Mouse (Mus musculus) olfactory bulb, adult 2 months (tissue): ENCODE measurements around the gene Gm2174. TPM values are rescaled to one million over a fixed set of nuclear protein-coding genes. Genes with fewer than 3 reads are reported as not detected.

Experiments
- H3K27ac ChIP-seq: fragments of 200-500 bp; 2 replicates; pipeline ENCODE4 v1.5.1; 2012; ENCODE audit warnings: low read depth, low read length; ENCODE audit not compliant: insufficient read depth
- H3K4me1 ChIP-seq: fragments of 200-500 bp; 2 replicates; pipeline ENCODE4 v1.6.1; 2012; ENCODE audit warnings: low read length; ENCODE audit not compliant: control insufficient read depth, insufficient read depth
- H3K4me3 ChIP-seq: fragments of 200-500 bp; 2 replicates; pipeline ENCODE4 v1.5.1; 2012; ENCODE audit warnings: mild to moderate bottlenecking, low read depth, low read length, moderate library complexity; ENCODE audit not compliant: insufficient read depth
- CTCF ChIP-seq: fragments of 200-500 bp; IDR thresholded peaks from 2 replicates; pipeline ENCODE4 v1.5.1; 2012; ENCODE audit warnings: low read depth, mild to moderate bottlenecking, low read length, moderate library complexity; ENCODE audit not compliant: insufficient read depth
- POLR2A ChIP-seq: fragments of 200-500 bp; IDR thresholded peaks from 2 replicates; pipeline ENCODE4 v1.6.1; 2012; ENCODE audit warnings: mild to moderate bottlenecking, low read depth, low read length, moderate library complexity; ENCODE audit not compliant: insufficient read depth
- WGBS: fragments of 180-500 bp; shearing (Covaris S2); methylation state at CpG from one replicate; pipeline ENCODE4 v1.1.7; 2018; 5-methylcytosine and 5-hydroxymethylcytosine counted together
- polyA plus RNA-seq: library from polyadenylated mRNA; stranded (reverse); fragments of >200 nt; gene quantifications from 2 replicates; pipeline ENCODE4 v1.2.4, GENCODE M21; 2012; ENCODE audit warnings: low replicate concordance; ENCODE audit not compliant: missing spikeins, insufficient read depth, insufficient read length

The Gm2174 gene
- not detected in 2 replicates for polyA plus RNA-seq

DNA sequence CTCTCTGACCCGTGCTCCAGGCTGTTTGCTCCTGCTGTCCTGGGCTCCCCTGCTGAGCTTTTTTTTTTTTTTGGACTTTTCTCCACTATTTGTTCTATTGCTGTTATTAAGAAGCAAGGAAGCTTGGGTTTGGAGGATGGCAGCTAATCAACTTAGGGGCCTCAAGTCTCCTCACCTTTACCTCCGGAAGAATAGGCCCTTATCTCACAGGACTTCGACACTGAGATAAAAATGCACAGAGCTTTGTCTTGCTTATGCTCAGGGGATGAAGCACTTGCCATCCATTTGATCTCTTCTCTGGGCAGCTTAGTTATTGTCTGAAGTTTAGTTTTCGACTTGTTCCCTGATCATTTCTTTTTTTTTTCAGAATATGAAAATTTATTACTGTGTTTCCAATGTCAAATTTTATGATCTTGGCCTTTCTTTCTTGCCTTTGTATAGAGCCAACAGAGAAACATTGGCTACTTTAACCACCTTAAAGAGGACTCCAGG lies at the start of gene Gm2174:
TSS of gene Gm2174 (plus strand) at position 442 of the 492 bp plus-strand sequence.
- TF ChIP-seq CTCF, result no peak
- TF ChIP-seq POLR2A, result no peak

DNA sequence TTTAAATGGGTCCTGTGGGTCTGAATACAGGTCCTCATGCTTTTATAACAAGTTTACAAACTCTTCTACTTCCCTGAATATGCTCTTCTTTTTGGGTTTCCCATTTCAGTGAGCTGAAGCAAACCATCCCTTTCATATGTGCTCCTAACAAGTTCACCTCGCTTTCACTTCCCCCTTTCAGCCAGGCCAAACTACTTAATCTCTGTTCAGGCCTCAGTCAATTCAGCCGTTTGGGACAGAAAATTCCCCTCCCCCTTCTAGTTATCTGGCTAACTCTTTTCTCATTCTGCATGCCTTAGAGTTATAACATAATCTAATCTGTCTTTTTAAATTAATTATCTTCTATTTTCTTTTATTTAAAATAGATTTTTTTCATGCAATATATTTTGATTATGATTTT lies 43.1 kb upstream of the Gm2174 start:
- WGBS, result 35% methylated on average over 2 of the region's 2 CpGs
- Histone ChIP-seq H3K4me3 (no peak overlapping the region), H3K27ac (no peak overlapping the region), H3K4me1 (no peaks in the 10 kb centered on the region)
- TF ChIP-seq CTCF, result no peak
- TF ChIP-seq POLR2A, result no peak

More for the DNA sequence above, at the start of gene Gm2174:
- WGBS, result 87% methylated on average over 4 of the region's 4 CpGs
- Histone ChIP-seq H3K4me3 (no peak within 1 kb of the TSS), H3K4me1 (no peaks in the 10 kb centered on the region), H3K27ac (no peak within 1 kb of the TSS)

DNA sequence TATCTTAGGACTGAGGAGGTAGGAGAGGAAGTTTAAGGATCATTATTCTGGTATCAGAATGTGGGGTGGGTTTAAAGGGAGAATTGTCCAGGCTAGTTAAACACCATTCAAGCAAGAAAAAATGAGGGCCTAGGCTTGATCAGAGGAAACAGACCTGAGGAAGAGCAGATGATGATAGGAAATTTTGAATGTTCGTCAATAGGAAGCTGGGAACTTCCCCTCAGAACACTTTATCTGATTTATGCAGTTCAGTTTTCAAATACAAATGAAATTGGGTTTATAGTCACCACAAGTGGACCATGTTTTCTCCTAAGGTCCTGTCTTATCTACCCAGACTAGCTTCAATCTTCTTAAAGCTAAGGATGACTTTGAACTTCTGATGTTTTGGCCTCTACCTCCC lies 42.3 kb upstream of the Gm2174 start:
- Histone ChIP-seq H3K4me3 (no peak overlapping the region), H3K27ac (no peak overlapping the region), H3K4me1 (no peaks in the 10 kb centered on the region)
- 74% methylated on average over 1 of the region's 1 CpGs for WGBS
- TF ChIP-seq CTCF, result no peak
- TF ChIP-seq POLR2A, result no peak

GRCm38 (mm10) chrX:56406128-56406527 lies 41.6 kb upstream of the Gm2174 start:
- no peak for TF ChIP-seq POLR2A
- no peak for TF ChIP-seq CTCF
- H3K27ac ChIP-seq, result no peak overlapping the region
- H3K4me1 ChIP-seq, result no peaks in the 10 kb centered on the region
- WGBS, result 45% methylated on average over 5 of the region's 5 CpGs
- no peak overlapping the region for H3K4me3 ChIP-seq

GRCm38 (mm10) chrX:56416277-56416676 lies 31.5 kb upstream of the Gm2174 start:
- no peak overlapping the region for H3K4me3 ChIP-seq
- no peaks in the 10 kb centered on the region for H3K4me1 ChIP-seq
- no peak for TF ChIP-seq CTCF
- TF ChIP-seq POLR2A, result no peak
- 72% methylated on average over 3 of the region's 3 CpGs for WGBS
- no peak overlapping the region for H3K27ac ChIP-seq

GRCm38 (mm10) chrX:56417541-56417940 lies 30.2 kb upstream of the Gm2174 start:
- H3K4me3 ChIP-seq, result no peak overlapping the region
- H3K4me1 ChIP-seq, result no peaks in the 10 kb centered on the region
- TF ChIP-seq POLR2A, result no peak
- TF ChIP-seq CTCF, result no peak
- WGBS, result 77% methylated on average over 4 of the region's 4 CpGs
- H3K27ac ChIP-seq, result no peak overlapping the region

DNA sequence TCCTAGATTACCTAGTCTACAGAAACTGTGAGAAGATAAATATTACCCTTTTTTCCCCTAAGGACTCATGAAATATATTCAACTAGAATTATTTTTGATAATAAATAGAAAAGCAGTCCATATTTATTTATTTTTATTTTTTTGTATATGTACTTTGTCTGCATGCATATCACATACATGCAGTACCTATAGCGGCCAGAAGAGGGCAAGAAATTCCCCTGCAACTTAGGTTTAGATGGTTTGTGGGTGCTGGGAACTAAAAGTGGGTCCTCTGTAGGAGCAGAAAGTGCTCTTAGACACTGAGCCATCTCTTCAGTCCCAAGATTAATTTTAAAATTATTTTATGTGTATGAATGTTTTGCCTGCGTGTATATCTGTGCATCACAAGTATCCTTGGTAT lies 17.2 kb upstream of the Gm2174 start:
- Histone ChIP-seq H3K4me3 (no peak overlapping the region), H3K4me1 (no peaks in the 10 kb centered on the region), H3K27ac (no peak overlapping the region)
- 45% methylated on average over 2 of the region's 2 CpGs for WGBS
- TF ChIP-seq CTCF (no peak), POLR2A (no peak)

DNA sequence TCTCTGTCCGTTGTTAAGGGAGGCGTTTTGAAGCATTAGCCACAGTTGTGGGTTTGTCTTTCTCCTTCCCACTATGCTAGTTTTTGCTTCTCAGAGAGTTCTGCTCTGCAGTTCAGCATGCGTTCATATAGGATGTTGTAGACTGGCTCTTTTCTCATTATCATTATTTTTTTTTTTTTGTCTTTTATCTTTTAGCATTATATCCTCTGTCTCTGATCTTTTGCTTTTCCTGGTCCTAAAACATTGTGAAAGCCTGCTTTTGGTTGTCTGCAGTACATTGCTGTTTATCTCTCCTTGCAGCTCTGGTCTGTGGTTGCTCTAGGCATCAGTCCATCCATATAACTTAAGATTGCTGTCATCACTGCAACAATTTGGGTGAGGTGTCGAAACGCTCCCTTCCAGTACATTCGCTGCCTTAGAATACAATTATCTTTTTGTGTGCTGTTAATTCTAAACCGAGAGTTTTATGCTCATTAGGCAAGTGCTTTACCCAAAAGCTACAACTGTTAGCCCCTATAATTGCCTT lies 11.9 kb upstream of the Gm2174 start:
- 48% methylated on average over 7 of the region's 7 CpGs for WGBS
- Histone ChIP-seq H3K27ac (no peak overlapping the region), H3K4me1 (no peaks in the 10 kb centered on the region), H3K4me3 (no peak overlapping the region)
- TF ChIP-seq CTCF, result no peak
- TF ChIP-seq POLR2A, result no peak

GRCm38 (mm10) chrX:56446487-56447428 lies 1.0 kb upstream of the Gm2174 start:
- H3K27ac ChIP-seq, result no peak overlapping the region
- no peaks in the 10 kb centered on the region for H3K4me1 ChIP-seq
- no peak overlapping the region for H3K4me3 ChIP-seq
- WGBS, result 80% methylated on average over 11 of the region's 11 CpGs
- TF ChIP-seq POLR2A, result no peak
- TF ChIP-seq CTCF, result no peak
